Mouse (Mus musculus) neural tube, embryonic 15.5 days (tissue): ENCODE measurements around the gene Gfer. TPM values are rescaled to one million over a fixed set of nuclear protein-coding genes. Genes with fewer than 3 reads are reported as not detected.
"Not testable (repeated sequence)": the region's sequence is repeated elsewhere in the genome, so short reads cannot be mapped to it uniquely, and the experiment has no call there.

Experiments
- ATAC-seq: fragments of 200-750 bp; cut with Nextera tagmentation; 2 replicates; pipeline ENCODE4 v1.8.0; 2017; ENCODE audit warnings: mild to moderate bottlenecking, moderate TSS enrichment, moderate library complexity; ENCODE audit not compliant: low FRiP score
- H3K27ac ChIP-seq: fragments of 300-500 bp; sonication (generic); replicated peaks from 2 replicates; pipeline ENCODE4 v1.5.1; 2015; ENCODE audit warnings: mild to moderate bottlenecking, inconsistent platforms
- H3K27me3 ChIP-seq: fragments of 300-500 bp; sonication (generic); replicated peaks from 2 replicates; pipeline ENCODE4 v1.6.1; 2015; ENCODE audit warnings: inconsistent platforms
- H3K36me3 ChIP-seq: fragments of 300-500 bp; sonication (generic); 2 replicates; pipeline ENCODE4 v1.6.1; 2015; ENCODE audit warnings: inconsistent platforms
- H3K4me1 ChIP-seq: fragments of 300-500 bp; sonication (generic); 2 replicates; pipeline ENCODE4 v1.6.1; 2015; ENCODE audit warnings: inconsistent platforms
- H3K4me2 ChIP-seq: fragments of 300-500 bp; sonication (generic); 2 replicates; pipeline ENCODE4 v1.6.1; 2015; ENCODE audit warnings: inconsistent platforms, mild to moderate bottlenecking, moderate library complexity
- H3K4me3 ChIP-seq: fragments of 300-500 bp; sonication (generic); replicated peaks from 2 replicates; pipeline ENCODE4 v1.5.1; 2015; ENCODE audit warnings: mild to moderate bottlenecking, inconsistent platforms
- H3K9ac ChIP-seq: fragments of 300-500 bp; sonication (generic); replicated peaks from 2 replicates; pipeline ENCODE4 v1.6.1; 2015; ENCODE audit warnings: mild to moderate bottlenecking, inconsistent platforms
- H3K9me3 ChIP-seq: fragments of 300-500 bp; sonication (generic); replicated peaks from 2 replicates; pipeline ENCODE4 v1.6.1; 2016; ENCODE audit warnings: inconsistent platforms
- WGBS: fragments of 180-500 bp; shearing (Covaris S2); methylation state at CpG from one replicate; pipeline ENCODE4 v1.1.7; 2015; ENCODE audit warnings: mixed read lengths; 5-methylcytosine and 5-hydroxymethylcytosine counted together
- polyA plus RNA-seq: library from polyadenylated mRNA; unstranded; fragments of >200 nt; fragmentation: Nextera tagmentation; extraction: Ambion mirVana; gene quantifications from 2 replicates; pipeline ENCODE4 v1.2.1, GENCODE M21; 2015

The Gfer gene
- polyA plus RNA-seq, 1 experiment from 2014 or later: 37.9 TPM

DNA sequence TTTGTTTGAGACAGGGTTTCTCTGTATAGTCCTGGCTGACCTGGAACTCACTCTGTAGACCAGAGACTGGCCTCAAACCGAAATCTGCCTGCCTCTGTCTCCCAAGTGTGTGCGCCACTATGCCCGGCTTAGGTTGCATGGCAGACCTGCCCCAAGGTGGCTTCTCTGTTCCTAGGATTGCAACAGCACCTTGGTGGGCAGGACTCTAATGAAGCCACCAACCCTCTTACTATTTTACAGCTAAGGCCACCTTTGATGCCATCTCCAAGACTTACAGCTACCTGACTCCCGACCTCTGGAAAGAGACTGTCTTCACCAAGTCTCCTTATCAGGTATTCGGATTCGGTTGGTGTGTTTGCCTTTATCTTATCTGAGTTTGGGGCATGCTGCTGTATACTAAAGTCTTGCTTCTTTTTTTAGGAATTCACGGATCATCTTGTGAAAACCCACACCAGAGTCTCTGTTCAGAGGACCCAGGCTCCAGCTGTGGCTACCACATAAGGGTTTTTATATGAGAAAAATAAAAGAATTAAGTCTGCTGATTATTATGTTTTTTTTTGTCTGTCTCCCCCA, 25.5 kb upstream of the Gfer start:
- peaks cover 20% of the 10 kb centered on the region for H3K36me3 ChIP-seq
- H3K9ac ChIP-seq: peak overlapping the region; percentile 4; the same call in 1 of the 2 replicates
- not testable (repeated sequence) for H3K9me3 ChIP-seq, ATAC-seq, H3K27ac ChIP-seq, H3K27me3 ChIP-seq
- H3K4me3 ChIP-seq: peak overlapping the region; percentile 82
- 68% methylated on average over 7 of the region's 7 CpGs for WGBS
- H3K4me2 ChIP-seq: peak overlapping the region; percentile 91
- peaks cover 38% of the 10 kb centered on the region for H3K4me1 ChIP-seq

DNA sequence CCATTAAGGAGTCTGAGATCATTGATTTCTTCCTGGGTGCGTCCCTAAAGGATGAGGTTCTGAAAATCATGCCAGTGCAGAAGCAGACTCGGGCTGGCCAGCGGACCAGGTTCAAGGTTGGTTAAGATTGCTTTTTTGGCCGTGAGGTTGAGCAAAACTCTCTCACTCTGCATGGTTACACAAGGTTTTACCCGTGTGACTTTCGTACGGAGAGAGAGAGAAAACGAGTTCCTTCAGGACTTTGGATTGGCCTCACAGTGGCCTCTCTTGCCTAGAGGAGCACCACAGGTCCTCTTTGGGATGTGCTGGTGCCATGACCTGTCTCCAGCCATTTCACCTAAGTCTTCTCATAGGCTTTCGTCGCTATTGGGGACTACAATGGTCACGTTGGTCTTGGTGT, 24.7 kb upstream of the Gfer start:
- H3K27me3 ChIP-seq, H3K9me3 ChIP-seq, ATAC-seq: not testable (repeated sequence)
- H3K4me2 ChIP-seq: peak overlapping the region; percentile 56
- peaks cover 23% of the 10 kb centered on the region for H3K36me3 ChIP-seq
- peaks cover 38% of the 10 kb centered on the region for H3K4me1 ChIP-seq
- H3K9ac ChIP-seq: peak overlapping the region; percentile 53
- 0% methylated on average over 11 of the region's 11 CpGs for WGBS
- H3K4me3 ChIP-seq: peak overlapping the region; percentile 82
- 0 out of 2 replicates have a peak overlapping the region, but pooled peaks have one; percentile 86 for H3K27ac ChIP-seq

DNA sequence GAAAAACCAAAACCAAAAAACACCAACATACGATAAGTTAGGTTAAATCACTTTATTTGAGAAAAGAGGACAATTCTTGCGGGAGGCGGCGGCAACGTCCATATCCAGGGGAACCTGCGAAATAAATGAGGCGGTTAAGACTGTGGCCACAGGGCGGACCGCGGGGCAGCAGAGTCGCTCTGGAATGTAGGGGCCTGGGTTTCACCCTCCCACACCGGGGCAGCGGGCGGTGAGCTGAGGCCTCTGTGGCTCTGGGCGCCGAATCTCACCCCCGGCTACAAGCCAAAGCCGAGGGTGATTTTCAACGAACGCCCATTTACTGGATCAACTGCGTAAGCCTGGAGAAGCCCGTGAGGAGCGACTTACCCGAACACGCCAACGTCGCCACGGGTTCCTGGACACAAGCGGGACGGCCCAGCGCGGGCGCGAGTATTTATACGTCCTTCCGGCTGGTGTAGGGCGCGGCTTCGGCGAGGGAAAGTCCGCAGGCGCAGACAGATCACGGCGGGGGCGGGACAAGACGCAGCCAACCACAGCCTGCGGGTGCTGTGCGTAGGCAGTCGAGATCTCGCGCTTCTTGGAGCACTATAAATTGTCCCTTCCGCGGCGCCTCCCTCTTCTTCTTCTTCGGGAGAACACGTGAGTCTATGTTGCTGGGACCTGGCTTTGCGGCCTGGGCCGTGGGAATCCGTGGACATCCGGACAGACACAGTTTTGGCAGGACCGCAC, 23.7 kb upstream of the Gfer start:
- peaks cover 23% of the 10 kb centered on the region for H3K36me3 ChIP-seq
- H3K9ac ChIP-seq: peak overlapping the region; percentile 86
- peak overlapping the region; percentile 60 for H3K4me2 ChIP-seq
- under 1% methylated on average over 61 of the region's 61 CpGs for WGBS
- H3K27ac ChIP-seq: peak overlapping the region; percentile 87
- peaks cover 38% of the 10 kb centered on the region for H3K4me1 ChIP-seq
- no peaks in the 10 kb centered on the region for H3K9me3 ChIP-seq
- H3K27me3 ChIP-seq: no peaks in the 10 kb centered on the region
- H3K4me3 ChIP-seq: peak overlapping the region; percentile 82
- ATAC-seq: peak; percentile 98

DNA sequence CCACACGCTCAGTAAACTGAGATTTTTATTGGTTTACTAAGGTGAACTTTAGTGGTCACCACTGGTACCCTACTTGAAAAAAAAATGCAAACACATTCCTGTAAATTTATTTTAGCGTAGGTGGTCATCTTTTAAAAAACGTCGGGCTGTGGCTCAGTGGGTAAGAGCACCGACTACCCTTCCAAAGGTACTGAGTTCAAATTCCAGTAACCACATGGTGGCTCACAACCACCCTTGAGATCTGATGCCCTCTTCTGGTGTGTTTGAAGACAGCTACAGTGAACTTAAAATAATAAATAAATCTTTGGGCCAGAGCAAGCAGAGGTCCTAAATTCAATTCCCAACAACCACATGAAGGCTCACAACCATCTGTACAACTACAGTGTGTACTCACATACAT, 23.0 kb upstream of the Gfer start:
- WGBS: 63% methylated on average over 5 of the region's 5 CpGs
- ATAC-seq: not testable (repeated sequence)
- H3K27ac ChIP-seq: 0 out of 2 replicates have a peak overlapping the region, but pooled peaks have one; percentile 87

DNA sequence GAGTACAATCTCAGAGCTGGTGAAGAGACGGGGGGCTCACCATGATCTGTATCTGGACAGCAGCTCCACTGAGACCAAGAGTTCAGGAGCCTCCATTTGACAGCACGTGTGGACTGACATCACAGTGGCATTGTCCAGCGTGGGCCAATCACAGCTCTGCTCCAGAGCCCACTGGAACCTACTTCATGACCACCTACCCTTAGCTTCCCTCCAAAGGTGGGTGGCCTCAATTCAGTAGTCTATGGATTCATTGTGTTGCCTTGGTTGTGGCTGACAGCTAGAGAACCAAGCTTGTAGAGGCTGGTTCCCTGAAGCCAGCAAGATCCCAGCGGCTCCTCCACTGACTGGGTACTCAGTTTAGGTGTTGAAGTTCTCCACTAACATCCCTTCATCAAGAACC, 22.0 kb upstream of the Gfer start, which contains the start of the genes Rnf151 and Rps2:
Gene Rnf151, minus strand, starts transcription at position 121 of the 400 bp plus-strand sequence.
Gene Rps2, plus strand, starts transcription at position 174 of the 400 bp plus-strand sequence.
- no peak within 1 kb of the TSS for H3K27ac ChIP-seq
- peak within 1 kb of the TSS; percentile 82 for H3K4me3 ChIP-seq
- H3K27me3 ChIP-seq: no peaks in the 10 kb centered on the region
- peaks cover 23% of the 10 kb centered on the region for H3K36me3 ChIP-seq
- peaks cover 27% of the 10 kb centered on the region for H3K4me1 ChIP-seq
- H3K9ac ChIP-seq: peak within 1 kb of the TSS; percentile 86
- no peak for ATAC-seq
- WGBS: 80% methylated on average over 4 of the region's 4 CpGs
- H3K4me2 ChIP-seq: peak within 1 kb of the TSS; percentile 60
- H3K9me3 ChIP-seq: no peaks in the 10 kb centered on the region

More for the DNA sequence above, 23.0 kb upstream of the Gfer start:
- H3K27me3 ChIP-seq, H3K9me3 ChIP-seq: not testable (repeated sequence)
- Histone ChIP-seq H3K4me2 (peak overlapping the region; percentile 60), H3K36me3 (peaks cover 23% of the 10 kb centered on the region), H3K4me3 (peak overlapping the region; percentile 82), H3K9ac (peak overlapping the region; percentile 86), H3K4me1 (peaks cover 35% of the 10 kb centered on the region)

DNA sequence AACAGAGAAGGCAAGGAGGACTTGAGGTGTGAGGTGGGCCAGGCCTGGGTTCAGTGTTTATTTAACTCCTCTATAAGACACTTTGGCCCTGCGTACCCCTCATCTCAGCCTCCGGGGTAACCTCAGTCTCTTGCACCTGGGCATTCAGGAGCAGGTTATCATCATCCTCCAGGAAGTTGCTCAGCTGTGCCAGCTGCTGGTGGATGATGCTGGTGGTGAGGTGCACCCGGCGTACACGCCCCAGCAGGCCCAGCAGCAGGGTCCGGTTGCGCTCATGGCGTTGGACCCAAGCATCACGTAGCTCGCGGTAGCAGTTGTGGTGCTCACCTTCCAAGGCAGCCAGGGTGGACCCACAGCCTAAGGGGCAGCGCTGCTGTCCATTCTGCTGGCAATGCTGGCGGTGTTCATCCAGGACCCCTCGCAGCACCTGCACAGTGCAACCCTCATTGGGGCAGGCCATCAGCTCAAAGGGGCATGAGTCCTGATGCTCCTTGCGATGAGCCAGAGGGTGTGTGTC, 20.3 kb upstream of the Gfer start:
- 94% methylated on average over 15 of the region's 15 CpGs for WGBS
- Histone ChIP-seq H3K4me1 (peaks cover 9% of the 10 kb centered on the region), H3K9ac (no peak overlapping the region), H3K4me3 (no peak overlapping the region), H3K4me2 (no peak overlapping the region), H3K9me3 (no peaks in the 10 kb centered on the region), H3K27me3 (no peaks in the 10 kb centered on the region), H3K27ac (no peak overlapping the region), H3K36me3 (peaks cover 9% of the 10 kb centered on the region; the same call in 1 of the 2 replicates)
- no peak for ATAC-seq

DNA sequence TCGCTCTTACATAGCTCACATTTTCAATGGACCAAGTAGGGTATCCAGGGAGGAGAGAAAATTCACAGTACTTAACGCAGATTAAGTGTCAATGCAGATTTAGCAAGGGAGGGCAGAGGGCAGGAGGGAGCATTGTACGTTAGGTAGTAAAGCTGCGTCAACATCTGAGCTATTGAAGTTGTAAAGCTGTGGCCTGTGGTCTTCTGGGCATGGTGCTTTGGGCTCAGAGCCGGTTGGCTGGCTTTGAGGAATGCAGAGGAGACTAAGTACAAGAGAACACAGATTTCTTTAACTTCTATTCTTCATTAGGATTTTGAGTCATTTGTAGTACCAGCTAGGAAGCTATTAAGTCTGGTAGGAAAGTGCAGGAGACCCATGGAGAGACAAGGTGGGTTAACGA, 19.6 kb upstream of the Gfer start:
- Histone ChIP-seq H3K27me3 (no peaks in the 10 kb centered on the region), H3K27ac (no peak overlapping the region), H3K4me3 (no peak overlapping the region), H3K4me1 (peaks cover 7% of the 10 kb centered on the region), H3K4me2 (no peak overlapping the region), H3K9me3 (no peaks in the 10 kb centered on the region), H3K9ac (no peak overlapping the region), H3K36me3 (peaks cover 9% of the 10 kb centered on the region; the same call in 1 of the 2 replicates)
- no peak for ATAC-seq
- WGBS: 53% methylated on average over 6 of the region's 6 CpGs

DNA sequence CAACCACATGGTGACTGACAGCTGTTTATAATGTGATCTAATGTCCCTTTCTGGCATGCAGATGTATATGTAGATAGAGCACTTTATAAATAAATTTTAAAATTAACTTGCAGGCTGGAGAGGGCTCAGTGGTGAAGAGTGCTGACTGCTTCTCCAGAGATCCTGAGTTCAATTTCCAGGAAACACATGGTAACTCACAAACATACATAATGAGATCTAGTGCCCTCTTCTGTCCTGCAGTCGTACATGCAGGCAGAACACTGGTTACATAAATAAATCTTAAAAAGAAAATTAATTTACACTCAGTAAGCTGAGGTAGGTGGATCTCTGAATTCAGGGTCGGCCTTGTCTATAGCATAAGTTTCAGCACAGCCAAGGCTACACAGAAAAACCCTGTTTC, 12.7 kb upstream of the Gfer start:
- H3K4me2 ChIP-seq: no peak overlapping the region
- H3K4me3 ChIP-seq: 0 out of 2 replicates have a peak overlapping the region, but pooled peaks have one; percentile 77
- H3K36me3 ChIP-seq: peaks cover 20% of the 10 kb centered on the region
- no peaks in the 10 kb centered on the region for H3K9me3 ChIP-seq
- WGBS: 30% methylated on average over 2 of the region's 2 CpGs
- no peaks in the 10 kb centered on the region for H3K27me3 ChIP-seq
- H3K27ac ChIP-seq: no peak overlapping the region
- H3K4me1 ChIP-seq: peaks cover 21% of the 10 kb centered on the region
- no peak for ATAC-seq
- no peak overlapping the region for H3K9ac ChIP-seq

DNA sequence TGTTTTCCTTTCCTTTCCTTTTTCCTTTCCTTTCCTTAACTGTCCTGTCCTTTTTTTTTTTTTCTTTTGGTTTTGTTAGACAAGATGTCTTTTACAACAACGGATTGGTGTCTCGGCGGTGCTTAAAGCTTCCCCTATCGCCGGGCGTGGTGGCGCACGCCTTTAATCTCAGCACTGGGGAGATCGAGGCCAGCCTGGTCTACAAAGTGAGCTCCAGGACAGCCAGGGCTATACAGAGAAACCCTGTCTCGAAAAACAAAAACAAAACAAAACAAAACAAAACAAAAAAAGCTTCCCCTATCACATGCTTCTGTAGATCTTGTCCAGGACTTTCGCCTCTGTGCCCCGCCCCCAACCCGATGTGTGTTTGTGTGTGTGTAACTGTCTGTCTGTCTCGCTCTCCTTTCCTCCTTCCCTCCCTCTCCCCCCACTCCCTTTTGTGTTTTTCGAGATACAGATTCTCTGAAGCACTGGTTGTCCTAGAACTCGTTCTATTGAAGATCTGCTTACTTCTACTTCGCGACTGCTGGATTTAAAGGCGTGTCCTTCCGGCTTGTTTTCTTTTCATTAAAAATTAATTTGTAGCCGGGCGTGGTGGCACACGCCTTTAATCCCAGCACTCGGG, 12.0 kb upstream of the Gfer start:
- ATAC-seq: no peak; the same call in 1 of the 2 replicates
- peak overlapping the region; percentile 81 for H3K4me2 ChIP-seq
- peak overlapping the region; percentile 83 for H3K27ac ChIP-seq
- H3K4me3 ChIP-seq: peak overlapping the region; percentile 77
- 5% methylated on average over 24 of the region's 24 CpGs for WGBS
- H3K9me3 ChIP-seq: no peaks in the 10 kb centered on the region
- peaks cover 21% of the 10 kb centered on the region for H3K4me1 ChIP-seq
- peaks cover 24% of the 10 kb centered on the region for H3K36me3 ChIP-seq
- H3K27me3 ChIP-seq: no peaks in the 10 kb centered on the region
- peak overlapping the region; percentile 78 for H3K9ac ChIP-seq

DNA sequence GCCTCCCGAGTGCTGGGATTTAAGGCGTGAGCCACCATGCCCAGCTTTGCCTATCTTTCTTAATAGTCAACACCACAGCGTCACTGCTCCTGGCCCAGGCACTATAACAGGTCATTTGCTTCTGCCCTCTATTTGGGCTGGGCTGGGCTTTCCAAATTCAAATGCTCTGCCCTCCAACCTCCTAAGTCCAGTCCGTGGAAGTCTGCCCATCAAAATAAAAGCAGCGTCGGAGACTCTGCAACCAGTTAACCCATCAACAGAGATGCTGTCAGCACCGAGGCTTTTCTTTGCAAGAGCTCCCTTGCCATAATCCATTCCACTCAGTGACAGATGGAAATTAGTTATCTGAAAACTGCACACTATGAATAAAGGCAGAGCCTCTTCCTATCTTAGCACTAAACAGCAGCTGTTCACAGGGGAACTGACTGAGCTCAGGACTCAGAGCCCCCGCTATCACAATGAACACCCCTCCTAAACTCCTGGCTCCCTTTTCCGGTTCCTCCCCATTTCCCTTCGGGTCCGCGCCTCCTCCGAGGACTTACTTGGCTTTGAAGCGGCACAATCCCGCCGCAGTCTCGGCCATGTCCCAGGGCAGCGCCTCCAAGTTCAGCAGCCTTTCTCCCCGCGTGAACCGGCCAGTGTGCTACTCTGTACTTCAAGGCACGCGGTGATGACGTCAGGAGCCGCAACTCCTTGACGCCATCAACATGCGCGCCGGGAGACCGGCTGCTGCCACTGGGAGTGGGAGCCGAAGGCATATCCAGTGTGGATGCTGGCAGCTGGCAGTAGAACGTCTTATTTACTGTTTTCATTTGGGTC, 11.2 kb upstream of the Gfer start, which contains the start of gene Tbl3:
Gene Tbl3, minus strand, starts transcription at position 679 of the 819 bp plus-strand sequence.
- Histone ChIP-seq H3K9me3 (no peaks in the 10 kb centered on the region), H3K4me1 (peaks cover 21% of the 10 kb centered on the region), H3K36me3 (peaks cover 30% of the 10 kb centered on the region), H3K27ac (peak within 1 kb of the TSS; percentile 83), H3K27me3 (no peaks in the 10 kb centered on the region), H3K4me2 (peak within 1 kb of the TSS; percentile 81), H3K4me3 (peak within 1 kb of the TSS; percentile 77), H3K9ac (peak within 1 kb of the TSS; percentile 78)
- ATAC-seq: peak; percentile 92
- WGBS: 4% methylated on average over 32 of the region's 32 CpGs

DNA sequence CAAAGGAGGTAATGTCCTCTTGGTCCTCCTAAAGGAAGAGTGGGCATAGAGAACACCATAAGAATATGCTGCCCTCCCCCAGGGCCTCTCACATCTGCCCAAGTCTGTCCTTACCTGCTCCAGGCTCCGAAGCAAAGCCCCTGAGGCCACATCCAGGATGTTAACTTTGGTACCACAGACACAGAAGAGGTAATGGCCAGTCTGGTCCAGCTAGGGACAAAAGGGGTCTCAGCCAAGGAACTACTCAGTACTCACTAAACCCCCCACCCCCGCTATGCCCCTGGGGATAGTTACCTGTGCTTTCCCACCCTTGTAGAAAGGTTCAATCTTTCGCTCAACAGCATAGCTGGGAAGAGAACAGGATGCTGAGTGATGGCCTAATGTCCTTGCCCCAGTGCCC, 9.9 kb upstream of the Gfer start:
- Histone ChIP-seq H3K36me3 (peaks cover 44% of the 10 kb centered on the region), H3K27ac (no peak overlapping the region), H3K27me3 (no peaks in the 10 kb centered on the region), H3K4me3 (no peak overlapping the region), H3K4me2 (peak overlapping the region; percentile 81; the same call in 1 of the 2 replicates), H3K9ac (no peak overlapping the region), H3K9me3 (no peaks in the 10 kb centered on the region), H3K4me1 (peaks cover 21% of the 10 kb centered on the region)
- 94% methylated on average over 3 of the region's 3 CpGs for whole genome bisulfite sequencing
- ATAC-seq: no peak
